Mouse (Mus musculus) erythroblast, embryonic 14.5 days (primary cell): Measurements from ENCODE around the gene Mical3.

Source experiments
- GATA1 ChIP-seq: IDR thresholded peaks from 2 replicates; pipeline ENCODE4 v1.6.1; 2012; ENCODE audit warnings: low read length, inconsistent platforms, mixed read lengths
- TAL1 ChIP-seq: IDR thresholded peaks from 3 replicates; pipeline ENCODE4 v1.6.1; 2012; ENCODE audit warnings: low read length, inconsistent platforms, mixed read lengths

GRCm38 (mm10) chr6:120951311-120951710, 179.5 kb downstream of the Mical3 start:
- TF ChIP-seq GATA1: no peak
- TF ChIP-seq TAL1: no peak
